Mouse (Mus musculus): ENCODE measurements around the gene Yars.

Yars gene

DNA sequence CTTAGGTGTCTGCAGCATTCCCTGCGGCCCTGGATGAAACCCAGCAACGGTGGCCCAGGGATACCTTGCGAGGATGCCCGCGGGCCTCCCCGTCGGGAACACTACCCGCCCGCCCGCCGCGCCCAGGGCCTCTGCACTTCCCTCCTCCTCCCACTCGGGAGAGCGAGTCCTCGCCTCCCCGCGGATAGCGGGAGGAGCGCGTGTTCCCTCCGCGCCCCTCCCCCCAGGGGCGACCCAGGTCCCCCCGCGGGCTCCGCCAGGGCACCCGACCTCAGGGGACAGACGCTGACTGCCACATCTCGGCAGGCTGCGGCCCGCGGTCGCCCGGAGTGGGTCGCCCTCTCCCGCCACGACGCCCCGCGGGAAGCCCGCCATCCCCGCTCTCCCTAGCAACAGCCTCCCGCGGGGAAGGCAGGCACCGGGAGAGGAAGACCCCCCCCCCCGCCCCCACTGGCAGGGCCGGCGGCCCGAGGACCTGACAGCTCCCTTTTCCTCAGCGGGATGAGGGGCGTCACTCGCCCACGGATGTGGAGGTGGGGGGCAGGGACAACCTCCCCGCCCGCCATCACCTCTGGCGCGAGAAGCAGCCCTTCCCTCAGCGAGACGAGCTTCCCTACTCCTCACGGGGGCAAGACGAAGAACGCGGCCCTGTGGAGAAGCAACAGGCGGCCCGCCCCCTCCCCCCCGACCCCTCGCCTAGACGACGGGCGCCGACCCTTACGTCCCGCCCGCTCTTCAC is 588 bp upstream of the Yars start:
- under 1% methylated on average over 70 of the region's 74 CpGs for WGBS

DNA sequence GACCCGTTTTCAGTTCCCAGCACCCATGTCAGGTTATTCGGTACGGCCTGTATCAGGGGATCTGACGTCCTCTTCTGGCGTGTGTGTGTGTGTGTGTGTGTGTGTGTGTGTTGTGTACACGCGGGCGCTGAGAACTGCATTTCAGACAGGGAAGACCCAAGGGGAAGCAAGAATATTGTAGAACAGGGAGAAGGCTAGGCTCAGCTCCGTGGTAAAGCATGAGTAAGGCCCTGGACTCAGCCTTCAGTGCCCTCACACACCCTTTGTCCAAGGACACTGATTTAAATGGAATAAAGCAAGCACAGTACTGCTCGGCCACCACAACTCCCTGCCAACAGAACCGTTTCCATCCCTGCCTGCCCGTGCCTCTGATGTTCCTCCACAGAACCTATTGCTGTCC is 978 bp downstream of the Yars start:
- under 1% methylated on average over 12 of the region's 12 CpGs for WGBS

DNA sequence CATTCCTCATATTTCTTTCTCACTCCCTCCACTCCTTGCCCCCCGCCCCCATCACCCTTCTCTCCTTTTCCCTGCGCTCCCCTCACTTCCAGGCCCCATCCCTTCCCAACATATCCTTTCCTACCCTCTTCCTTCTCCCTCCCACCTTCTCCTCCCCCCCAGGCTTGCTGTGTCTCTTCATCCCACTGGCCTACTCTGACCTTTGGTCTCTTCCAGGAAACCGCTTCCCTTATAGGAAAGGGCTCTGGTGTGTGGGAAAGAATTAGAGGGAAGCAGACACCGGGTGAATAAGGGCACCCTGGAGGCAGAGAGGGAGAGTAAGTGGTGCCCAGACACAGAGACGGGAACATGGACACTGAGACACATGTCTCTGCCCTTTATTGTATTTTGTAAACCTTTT is 2.1 kb downstream of the Yars start:
- WGBS, result 77% methylated on average over 5 of the region's 5 CpGs

DNA sequence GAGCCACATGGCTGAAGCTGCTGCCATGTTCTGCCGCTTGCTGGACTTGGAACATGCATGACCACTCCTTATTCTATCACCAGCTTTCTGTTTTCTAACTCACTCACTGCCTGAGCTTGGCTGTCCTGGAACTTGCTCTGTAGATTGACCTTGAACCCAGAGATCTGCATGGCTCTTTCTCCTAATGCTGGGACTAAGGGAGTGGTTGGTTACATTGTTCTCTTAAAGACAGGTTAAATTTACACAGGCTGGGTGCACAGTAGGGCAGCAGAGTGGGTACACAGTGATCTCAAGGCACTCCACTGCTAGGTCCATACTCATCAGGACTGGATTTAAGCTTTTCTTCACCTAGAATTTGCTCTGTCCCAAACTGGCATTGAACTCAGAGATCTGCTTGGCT is 4.7 kb downstream of the Yars start:
- 100% methylated on average over 1 of the region's 1 CpGs for WGBS

DNA sequence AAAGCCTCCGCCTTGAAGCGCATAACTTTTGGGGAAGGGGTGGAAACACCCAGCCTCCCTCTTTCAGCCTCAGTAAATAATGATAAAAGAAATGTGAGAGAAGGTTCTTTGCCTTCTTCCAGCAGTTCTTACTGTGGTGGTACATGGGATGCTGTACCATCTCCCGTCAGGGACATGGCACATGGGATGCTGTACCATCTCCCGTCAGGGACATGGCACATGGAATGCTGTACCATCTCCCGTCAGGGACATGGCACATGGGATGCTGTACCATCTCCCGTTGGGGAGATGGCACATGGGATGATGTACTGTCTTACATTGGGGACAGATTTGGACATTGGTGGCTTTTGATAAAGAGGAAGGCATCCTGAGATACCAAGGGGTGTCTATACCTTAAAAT is 8.0 kb downstream of the Yars start:
- 97% methylated on average over 6 of the region's 6 CpGs for WGBS

DNA sequence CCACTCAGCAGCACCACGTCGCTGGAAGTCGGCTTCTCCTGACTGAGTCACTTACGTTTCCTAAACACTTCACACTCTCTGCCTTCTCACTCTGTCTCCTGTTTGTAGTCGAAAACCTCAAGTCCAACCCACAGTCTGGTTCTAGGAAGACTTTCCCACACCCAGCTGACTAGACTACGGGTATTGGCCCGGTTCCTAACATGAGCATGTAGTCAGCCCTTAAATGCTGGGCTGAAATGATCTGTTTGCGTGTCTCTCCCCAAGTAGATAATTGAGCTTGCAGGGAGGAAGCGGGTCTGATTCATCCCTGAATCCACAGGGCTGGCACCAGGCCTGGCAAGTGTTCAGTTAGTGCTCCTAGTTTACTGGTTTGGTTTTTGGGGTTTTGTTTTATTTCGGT is 15.1 kb downstream of the Yars start:
- WGBS, result 57% methylated on average over 10 of the region's 10 CpGs

DNA sequence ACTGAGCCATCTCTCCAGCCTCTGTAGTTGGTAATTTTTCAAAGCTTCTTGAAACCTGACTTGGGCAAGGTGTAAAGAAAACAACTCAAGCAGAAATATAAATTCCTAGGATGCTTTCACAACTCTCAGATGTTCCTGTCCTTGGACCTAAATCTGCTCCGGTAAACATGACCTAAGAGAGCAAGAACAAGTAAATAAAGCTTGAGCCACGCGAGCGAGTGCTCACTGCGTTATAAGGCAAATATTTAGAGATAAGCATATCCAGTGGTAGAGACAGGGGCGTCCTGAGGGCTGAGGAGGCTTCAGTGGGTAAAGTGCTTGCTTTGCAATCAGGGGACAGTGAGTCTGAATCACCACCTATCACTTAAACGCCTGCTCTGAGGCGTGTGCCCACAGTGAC is 17.2 kb downstream of the Yars start:
- WGBS, result 88% methylated on average over 8 of the region's 8 CpGs

DNA sequence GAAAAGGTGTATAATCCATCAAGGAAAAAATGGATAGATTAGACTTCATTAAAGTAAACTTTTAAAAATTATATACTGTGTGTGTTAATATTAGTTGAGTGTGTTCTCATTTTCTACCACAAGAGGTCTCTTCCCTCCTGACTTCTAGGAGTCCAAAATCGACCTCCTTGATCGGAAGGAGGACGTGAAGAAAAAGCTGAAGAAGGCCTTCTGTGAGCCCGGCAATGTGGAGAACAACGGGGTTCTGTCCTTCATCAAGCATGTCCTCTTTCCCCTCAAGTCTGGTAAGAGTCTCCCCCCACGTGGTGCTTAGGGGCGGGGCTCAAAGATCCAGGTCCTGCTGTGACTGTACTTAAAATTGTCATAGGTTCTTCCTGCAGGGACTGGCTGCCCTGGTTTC is 19.9 kb downstream of the Yars start:
- WGBS, result 35% methylated on average over 7 of the region's 7 CpGs

DNA sequence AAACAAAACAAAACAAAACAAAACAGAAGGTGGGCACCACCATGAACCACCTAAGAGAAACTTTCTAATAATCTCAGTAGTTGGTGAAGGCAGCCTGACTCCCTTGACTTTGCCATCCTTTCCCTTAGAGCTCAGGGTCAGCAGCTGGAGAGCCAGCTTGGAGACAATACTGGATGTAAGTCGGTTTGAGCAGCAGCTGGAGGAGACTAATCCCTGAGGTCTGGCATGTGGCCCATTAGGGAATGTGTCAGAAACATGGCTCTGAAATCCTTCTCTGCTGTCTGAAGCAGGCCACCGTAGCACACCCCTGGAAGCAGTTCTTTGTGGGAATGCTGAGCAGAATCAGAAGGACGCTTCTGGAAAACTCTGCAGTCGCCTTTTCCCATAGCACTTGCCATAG is 21.9 kb downstream of the Yars start:
- WGBS, result 78% methylated on average over 4 of the region's 4 CpGs

DNA sequence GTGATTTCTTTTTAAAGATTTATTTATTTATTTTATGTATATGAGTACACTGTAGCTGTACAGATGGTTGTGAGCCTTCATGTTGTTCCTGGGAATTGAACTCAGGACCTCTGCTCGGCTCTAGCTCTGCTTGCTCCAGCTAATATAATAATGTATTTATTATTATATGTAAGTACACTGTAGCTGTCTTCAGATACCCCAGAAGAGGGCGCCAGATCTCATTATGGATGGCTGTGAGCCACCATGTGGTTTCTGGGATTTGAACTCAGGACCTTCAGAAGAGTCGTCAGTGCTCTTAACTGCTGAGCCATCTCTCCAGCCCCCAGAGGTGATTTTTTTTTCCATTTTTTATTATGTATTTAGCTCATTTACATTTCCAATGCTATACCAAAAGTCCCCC is 22.9 kb downstream of the Yars start:
- 67% methylated on average over 3 of the region's 3 CpGs for WGBS

DNA sequence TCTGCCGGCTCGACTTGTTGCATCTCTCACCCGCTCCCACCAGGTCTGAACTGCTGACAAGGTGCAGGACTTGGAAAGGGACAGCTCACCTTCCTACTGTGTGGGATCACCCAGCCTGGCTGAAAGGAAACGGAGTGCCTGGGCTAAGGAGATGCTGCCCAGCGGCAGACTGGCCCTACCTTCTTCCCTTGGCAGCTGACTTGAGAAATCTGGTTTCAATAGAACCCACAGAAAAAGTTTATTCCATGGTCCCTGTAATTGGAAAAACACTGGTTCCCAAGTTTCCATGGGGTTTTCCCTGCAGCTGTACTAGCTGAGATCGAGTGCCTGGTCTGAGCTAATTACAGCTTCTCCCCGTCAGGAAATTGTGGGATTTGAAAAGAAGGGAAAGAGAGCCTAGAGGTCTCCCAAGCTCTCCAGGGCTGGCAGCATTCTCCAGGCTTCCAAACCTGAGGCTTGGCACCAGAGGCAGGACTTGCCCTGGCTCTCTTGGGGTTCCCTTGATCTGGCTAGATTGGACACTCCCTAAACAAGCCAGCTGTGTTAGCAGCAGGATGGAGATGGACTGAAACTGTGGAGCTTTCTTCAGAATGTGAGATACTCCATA is 29.1 kb downstream of the Yars start:
- 55% methylated on average over 7 of the region's 7 CpGs for WGBS

DNA sequence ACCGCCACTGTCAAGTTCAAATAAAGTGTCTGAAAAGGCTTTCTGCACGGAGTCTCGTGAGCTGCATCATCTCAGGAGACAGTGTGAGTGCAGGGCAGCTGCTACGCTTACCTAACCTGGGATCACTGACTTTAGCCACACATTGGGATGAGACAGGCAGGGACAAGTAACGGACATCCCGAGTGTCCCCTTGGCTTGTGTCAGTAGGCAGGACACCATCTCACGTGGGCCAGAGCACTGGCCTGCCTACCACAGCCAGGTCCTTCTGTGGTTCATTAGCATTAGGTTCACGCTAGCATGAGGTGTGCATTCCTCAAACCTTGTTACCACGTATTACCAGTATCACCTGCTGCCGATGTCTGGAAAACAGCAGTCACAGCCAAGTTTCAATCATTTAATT is 29.6 kb downstream of the Yars start:
- 72% methylated on average over 10 of the region's 10 CpGs for WGBS

DNA sequence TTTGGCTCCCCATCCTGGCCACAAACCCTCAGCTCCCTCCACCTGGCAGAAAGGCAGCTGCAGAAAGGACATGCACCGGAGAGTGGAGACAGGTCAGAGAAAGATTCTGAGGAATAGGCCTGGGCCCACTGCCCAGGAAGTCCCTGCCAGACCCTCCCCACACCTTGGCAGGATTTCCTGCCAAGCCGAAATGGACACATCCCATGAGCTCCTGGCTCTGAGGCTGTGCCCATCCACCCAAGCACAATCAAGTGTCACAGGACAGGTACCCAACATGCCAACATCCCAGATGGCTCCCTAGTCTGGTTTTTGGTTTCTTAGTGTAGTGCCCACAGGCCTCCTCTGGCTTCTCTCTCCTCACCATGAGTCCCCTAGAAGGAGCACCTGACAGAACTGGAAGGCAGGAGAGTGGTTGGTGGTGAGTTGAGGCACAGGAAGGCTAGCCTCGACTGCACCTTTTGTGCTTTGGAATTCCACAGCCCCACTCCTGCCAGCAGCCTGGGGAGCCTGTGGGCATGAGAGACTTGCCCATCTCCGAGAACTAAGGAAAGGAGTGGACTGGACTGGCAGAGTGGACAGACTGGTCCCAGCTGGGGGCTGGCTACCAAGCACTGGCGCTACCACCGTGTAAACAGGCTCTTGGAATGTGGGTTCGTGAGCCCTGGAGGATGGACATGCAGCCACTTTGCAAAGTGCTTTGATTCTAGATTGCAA is 31.0 kb downstream of the Yars start:
- WGBS, result 68% methylated on average over 7 of the region's 7 CpGs

DNA sequence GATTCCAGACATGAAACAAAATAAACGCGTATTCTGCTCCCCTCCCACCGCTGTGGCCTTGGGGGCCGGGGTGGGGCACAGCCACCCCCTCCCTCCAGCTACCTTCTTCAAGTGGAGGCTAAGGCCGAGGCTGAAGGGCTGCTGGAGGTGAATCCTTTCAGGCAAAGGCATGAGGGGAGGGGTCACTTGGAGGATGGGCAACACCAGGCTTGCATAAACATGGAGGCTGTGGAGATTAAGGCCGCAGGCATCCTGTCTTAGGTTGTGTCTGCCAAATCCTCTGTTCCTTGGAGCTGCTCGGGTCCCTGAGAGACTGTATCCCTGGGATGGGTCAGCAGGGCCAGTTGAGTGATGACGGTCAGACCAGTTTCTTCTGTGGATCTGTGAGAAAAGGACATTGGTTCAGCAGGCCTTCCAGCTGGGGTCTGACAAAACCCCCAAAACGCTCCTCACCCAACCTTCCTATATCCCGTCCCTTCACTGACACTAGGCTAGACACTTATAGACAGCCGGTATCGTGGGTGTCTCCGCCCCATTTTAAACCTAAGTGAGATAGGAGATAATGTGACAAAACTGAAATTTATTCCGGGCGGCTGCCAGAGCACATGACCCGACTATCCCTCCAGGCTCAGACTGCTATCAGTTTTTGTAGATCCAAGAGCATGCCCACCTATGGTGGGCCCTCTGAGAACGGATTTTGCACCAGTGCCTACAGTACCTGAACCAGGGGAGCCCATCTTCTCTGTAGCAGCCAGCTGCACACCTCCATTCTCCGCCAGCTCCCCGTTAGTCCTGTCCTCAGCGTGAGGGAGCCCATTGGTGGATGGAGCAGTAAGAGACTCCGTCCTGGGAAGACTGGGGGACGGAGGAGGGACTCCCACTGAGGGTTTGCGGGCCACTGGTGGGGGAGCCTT is 31.8 kb downstream of the Yars start:
- 71% methylated on average over 23 of the region's 23 CpGs for WGBS

DNA sequence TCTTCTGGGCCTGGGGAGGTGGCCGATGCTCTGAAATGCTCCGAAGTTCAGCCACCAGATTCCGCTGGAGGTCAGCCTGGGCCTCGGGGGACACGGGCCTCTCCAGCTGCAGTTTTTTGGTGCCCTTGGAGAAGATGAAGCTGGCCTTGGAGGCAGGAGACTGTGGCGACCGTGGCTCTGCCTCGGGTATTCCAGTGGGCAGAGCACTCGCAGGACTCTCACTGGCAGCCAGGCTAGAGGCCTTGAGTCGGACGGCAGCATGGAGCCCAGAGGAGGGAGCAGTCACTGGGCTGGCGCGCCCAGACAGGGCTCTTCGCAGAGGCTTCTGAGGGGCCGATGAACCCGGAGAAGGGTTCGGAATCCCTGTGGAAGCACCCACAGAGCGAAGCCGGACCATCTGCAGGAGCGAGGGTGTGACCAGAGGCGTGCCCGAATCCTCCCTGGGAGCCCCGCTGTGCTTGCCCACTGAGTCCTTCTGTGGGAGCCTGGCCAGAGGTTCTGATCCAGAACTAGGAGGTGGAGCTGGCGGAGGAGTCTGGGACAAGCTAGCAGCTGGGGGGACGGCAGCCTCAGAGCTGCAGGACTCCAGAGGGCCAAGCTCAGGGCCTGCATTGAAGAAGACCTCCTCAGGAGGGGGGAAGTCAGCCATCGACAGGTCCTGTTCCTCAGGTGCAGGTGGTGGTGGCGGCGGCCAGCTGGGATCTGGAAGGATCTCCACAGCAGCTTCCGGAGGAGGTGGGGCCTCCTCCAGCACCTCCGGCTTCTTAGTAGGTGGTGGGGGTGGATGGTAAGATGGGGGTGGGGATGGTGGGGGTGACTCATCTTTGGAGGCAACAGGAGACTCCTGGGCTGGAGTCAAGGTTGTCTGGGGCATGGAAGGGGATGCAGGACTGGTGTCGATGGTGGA is 32.7 kb downstream of the Yars start:
- WGBS, result 81% methylated on average over 31 of the region's 31 CpGs

DNA sequence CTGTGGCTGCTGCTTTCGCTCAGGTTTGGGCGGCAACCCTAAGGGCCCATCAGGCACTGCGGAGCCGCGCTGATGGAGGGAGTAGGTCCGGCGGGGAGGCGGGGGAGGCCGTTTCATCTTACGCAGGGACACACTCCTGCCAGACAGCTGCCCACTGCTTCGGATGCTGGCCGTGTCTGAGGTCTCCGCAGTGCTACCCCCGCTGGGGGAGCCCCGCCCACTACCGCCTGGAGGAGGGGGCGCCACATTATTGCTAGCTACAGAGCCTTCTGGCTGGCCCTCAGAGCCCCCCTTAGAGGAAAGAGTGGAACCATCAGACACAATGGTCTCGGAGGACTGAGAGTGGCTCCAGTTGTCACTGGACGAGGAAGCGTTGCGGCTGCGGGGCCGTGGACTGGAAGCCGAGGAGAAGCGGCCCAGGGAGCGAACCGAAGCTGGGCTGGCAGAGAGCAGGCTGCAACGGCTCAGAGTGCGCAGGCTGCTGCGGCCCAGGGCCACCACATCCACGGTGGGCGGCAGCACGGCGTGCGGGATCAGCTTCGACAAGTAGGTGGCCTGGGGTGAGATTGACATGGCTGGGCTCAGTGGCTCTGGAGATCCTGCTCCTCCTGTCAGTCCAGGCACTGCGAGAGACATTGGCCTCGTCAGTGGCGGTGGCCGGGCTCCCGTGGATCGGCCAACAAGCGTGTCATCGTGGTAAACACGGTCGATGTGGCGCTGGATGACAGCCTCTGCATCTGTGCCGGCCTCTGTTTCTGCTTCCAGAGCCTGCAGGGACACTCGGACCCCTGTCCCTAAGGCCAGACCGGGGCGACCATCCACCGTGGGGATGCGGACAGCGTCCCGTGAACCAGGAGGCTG is 34.1 kb downstream of the Yars start:
- WGBS, result 59% methylated on average over 55 of the region's 55 CpGs

DNA sequence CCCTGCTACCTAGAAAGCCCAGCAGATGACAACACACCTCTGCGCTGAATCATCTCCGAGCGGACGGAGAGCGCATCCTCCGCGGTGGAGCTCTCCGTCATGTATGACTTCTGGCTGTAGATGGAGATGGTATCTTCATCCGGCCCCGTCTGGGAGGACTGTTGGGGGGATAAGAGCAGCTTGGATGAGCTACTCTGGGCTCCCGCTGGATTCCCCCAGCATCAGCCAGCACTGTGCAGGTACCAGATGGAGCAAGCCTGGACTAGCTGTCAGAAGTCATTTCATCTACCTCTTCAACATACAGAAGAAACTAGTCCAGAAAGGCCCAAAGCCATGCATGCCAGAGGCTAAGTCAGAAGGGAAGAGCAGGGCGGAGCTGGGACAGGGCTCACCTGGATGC is 35.8 kb downstream of the Yars start:
- 94% methylated on average over 12 of the region's 12 CpGs for WGBS

DNA sequence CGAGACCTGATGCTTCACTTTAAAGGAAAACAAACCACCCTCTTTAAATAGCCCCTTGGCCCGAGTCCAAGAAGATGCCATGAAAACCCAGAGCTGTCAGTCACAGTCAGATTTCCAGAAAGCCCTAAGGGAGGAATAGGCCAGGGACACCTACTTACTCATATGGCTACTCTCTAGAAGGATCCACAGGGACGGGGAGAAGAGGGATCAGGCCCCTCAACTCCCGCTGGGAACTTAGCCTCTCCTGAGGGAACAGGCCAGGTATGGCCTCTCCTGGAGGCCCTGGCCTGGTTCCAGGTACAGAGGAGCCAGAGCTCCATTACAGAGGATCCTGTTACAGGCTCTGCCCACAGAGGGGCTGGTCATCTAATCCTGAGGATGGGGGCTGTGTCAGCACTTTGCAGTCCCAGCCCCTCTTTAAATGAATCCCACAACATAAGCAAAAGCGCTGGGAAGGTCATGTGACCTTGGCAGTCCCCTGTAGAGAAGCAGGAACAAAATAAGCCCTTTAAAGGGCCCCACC is 36.9 kb downstream of the Yars start:
- WGBS, result 45% methylated on average over 5 of the region's 5 CpGs

DNA sequence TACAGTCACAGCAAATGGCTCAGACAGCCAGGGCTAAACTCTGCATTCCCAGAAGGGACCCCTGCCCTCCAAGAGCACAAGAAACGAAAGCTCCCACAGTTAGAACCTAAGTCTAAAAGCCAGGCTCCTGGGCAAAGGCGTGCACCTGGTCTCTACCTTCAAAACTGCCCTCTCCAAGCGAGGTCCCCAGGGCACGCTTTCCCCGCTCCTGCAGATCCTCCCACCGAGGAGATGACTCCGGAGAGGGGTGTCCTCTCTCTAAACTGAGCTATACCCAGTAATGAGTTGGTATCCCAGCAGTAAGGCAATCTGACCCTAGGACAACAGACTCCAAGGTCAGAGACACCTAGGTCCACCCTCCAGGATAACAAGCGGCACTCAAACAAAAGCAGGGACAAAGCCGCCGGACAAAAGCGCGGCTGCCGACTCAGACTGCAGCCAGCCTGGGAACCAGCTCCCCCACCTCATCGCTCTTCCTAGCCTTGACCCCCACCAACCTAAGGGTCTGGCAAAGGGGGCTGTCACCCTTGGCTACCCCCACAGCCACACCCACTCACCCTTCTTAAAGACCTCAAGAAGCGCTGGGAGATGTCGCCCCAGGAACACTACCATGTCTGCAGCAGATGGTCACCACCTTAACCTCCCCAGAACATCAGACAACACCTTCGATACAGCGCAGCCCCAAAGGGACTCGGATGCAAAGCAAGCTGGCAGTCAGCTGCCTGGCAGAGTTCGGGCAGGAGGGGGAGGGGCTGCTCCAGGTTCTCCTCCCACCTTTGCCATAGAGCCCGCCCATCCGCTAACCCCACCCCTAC is 37.8 kb downstream of the Yars start:
- 30% methylated on average over 22 of the region's 22 CpGs for WGBS
